Mouse (Mus musculus) heart, embryonic 11.5 days (tissue): ENCODE measurements at regions not wholly inside any gene's neighbourhood (a gene's known extent, or its start where the extent isn't known, plus 50 kb on each side); places are given as distances from the start of the nearest gene placed in this dataset.

ENCODE experiments used
- ATAC-seq: fragments of 200-750 bp; cut with Nextera tagmentation; replicated peaks from 2 replicates; pipeline ENCODE4 v1.8.0; 2017; ENCODE audit warnings: moderate library complexity; ENCODE audit not compliant: insufficient number of reproducible peaks, low FRiP score, low TSS enrichment
- H3K27ac ChIP-seq: fragments of 300-500 bp; sonication (generic); 2 replicates; pipeline ENCODE4 v1.5.1; 2014; ENCODE audit warnings: mild to moderate bottlenecking, low read depth, low read length
- H3K27me3 ChIP-seq: fragments of 300-500 bp; sonication (generic); 2 replicates; pipeline ENCODE4 v1.6.1; 2014; ENCODE audit warnings: mild to moderate bottlenecking, low read length, mixed read lengths; ENCODE audit not compliant: control insufficient read depth, insufficient read depth
- H3K36me3 ChIP-seq: fragments of 300-500 bp; sonication (generic); 2 replicates; pipeline ENCODE4 v1.6.1; 2014; ENCODE audit warnings: mild to moderate bottlenecking, low read length, moderate library complexity, mixed read lengths; ENCODE audit not compliant: control insufficient read depth, insufficient read depth
- H3K4me1 ChIP-seq: fragments of 300-500 bp; sonication (generic); 2 replicates; pipeline ENCODE4 v1.6.1; 2014; ENCODE audit warnings: low read length; ENCODE audit not compliant: control insufficient read depth, insufficient read depth
- H3K4me2 ChIP-seq: fragments of 300-500 bp; sonication (generic); 2 replicates; pipeline ENCODE4 v1.6.1; 2014; ENCODE audit warnings: mild to moderate bottlenecking, moderate library complexity
- H3K4me3 ChIP-seq: fragments of 300-500 bp; sonication (generic); 2 replicates; pipeline ENCODE4 v1.5.1; 2014; ENCODE audit warnings: low read depth, low read length
- H3K9ac ChIP-seq: fragments of 300-500 bp; sonication (generic); 2 replicates; pipeline ENCODE4 v1.6.1; 2014; ENCODE audit warnings: mild to moderate bottlenecking, low read depth, low read length, moderate library complexity
- H3K9me3 ChIP-seq: fragments of 300-500 bp; sonication (generic); replicated peaks from 2 replicates; pipeline ENCODE4 v1.6.1; 2016; ENCODE audit warnings: low read length; ENCODE audit not compliant: control insufficient read depth
- WGBS: fragments of 180-500 bp; shearing (Covaris S2); extraction: QIAGEN DNeasy Blood & Tissue Kit; methylation state at CpG from one replicate; pipeline ENCODE4 v1.1.7; 2014; ENCODE audit not compliant: insufficient replicate concordance; 5-methylcytosine and 5-hydroxymethylcytosine counted together

DNA sequence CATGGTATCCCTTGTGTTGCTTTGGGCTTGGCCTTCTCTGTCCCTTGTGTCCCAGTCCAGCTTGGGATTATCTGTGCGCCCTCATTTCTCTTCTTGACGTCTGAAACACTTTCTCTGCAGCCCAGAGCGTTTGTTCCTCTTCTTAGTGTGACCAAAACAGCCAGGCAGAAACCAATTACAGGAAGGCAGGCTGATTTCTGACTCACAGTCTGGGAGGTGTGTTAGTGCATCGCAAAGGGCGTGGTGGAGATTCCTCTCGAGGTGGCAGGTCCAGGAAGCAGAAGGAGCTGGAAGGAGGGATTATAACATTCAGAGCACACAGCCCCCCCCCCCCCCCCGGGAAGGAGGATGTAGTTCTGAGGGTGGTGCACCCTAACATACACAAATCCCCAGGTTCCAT, 64.6 kb upstream of the Errfi1 start:
- no peak overlapping the region for H3K4me3 ChIP-seq
- 62% methylated on average over 7 of the region's 7 CpGs for WGBS
- no peak overlapping the region for H3K27ac ChIP-seq
- no peaks in the 10 kb centered on the region for H3K36me3 ChIP-seq
- no peaks in the 10 kb centered on the region; the same call in 1 of the 2 replicates for H3K4me1 ChIP-seq
- H3K4me2 ChIP-seq = no peak overlapping the region
- H3K9ac ChIP-seq = no peak overlapping the region
- no peaks in the 10 kb centered on the region for H3K9me3 ChIP-seq
- H3K27me3 ChIP-seq = no peaks in the 10 kb centered on the region
- ATAC-seq = no peak

GRCm38 (mm10) chr4:150787113-150787512, 66.6 kb upstream of the Errfi1 start:
- Histone ChIP-seq H3K4me2 (no peak overlapping the region), H3K4me3 (no peak overlapping the region), H3K9ac (no peak overlapping the region), H3K4me1 (0 out of 2 replicates have a peak, but pooled peaks cover 2% of the 10 kb centered on the region), H3K27ac (no peak overlapping the region), H3K27me3 (no peaks in the 10 kb centered on the region), H3K36me3 (no peaks in the 10 kb centered on the region), H3K9me3 (no peaks in the 10 kb centered on the region)
- ATAC-seq = no peak
- 58% methylated on average over 6 of the region's 6 CpGs for WGBS

DNA sequence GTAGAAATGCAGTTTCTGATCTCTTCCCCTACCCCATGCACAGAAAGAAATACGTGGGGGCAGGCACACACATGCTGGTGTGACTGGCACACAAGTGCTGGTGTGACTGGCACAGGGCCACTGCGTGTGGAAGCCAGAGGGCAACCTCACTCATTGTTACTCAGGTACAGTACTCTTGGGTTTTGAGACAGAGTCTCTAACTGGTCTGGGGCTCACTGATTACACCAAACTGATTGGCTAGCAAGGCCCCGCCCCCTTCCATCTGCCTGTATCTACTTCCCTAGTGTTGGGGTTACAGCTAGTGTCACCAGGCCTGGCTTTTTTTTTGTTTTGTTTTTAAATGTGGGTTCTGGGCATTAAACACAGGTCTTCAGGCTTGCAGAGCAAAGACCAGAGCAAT, 67.1 kb upstream of the Errfi1 start:
- H3K27ac ChIP-seq = no peak overlapping the region
- H3K4me2 ChIP-seq = no peak overlapping the region
- 0 out of 2 replicates have a peak, but pooled peaks cover 6% of the 10 kb centered on the region for H3K4me1 ChIP-seq
- 73% methylated on average over 3 of the region's 3 CpGs for WGBS
- ATAC-seq = no peak
- H3K9me3 ChIP-seq = no peaks in the 10 kb centered on the region
- H3K9ac ChIP-seq = no peak overlapping the region
- H3K4me3 ChIP-seq = no peak overlapping the region
- no peaks in the 10 kb centered on the region for H3K27me3 ChIP-seq
- H3K36me3 ChIP-seq = no peaks in the 10 kb centered on the region

DNA sequence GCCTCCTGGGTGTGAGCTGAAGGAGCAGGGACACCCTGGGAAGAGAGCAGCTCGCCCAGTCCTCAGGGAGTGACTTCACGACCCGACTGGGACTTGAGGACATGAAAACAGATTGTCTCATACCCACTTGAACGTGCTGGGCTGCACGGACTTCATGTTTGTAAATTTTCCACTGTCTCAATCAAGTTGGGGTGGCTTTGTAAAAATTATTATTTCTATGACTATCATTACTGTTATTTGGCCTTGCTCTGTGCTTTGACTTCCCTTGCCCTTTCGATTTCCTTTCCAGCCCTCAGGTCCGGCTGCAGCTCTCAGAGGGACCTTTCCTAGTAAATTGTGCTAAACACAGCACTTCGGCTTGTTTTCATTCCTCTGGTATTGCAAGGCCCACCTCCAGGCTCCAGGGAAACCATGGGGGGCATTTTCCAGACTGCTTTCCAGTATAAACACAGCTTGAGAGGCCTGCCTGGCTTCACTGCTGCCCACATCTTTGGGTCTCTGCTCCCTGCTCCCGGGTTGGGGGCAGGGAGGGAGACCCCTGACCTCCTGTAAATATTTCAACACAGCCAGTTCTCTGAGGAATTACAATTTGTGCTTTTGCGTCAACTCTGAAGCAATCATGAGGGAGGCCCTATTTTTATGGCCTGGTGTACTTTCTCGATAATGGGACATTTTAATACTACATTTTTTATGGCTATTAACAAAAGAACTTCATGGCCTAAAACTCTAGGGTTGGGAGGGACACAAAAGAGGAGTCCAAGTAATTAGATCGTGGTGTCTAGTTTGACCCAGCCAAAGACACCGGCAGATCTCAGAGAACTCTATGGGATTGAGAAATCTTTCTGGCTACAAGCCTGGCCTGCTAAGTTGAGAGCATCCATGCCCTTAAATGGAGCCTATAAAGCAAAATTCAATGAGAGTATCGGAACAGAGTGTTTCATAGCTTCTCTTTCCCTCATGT, 68.9 kb upstream of the Errfi1 start:
- Histone ChIP-seq H3K9me3 (no peaks in the 10 kb centered on the region), H3K4me3 (no peak overlapping the region), H3K36me3 (no peaks in the 10 kb centered on the region), H3K27ac (no peak overlapping the region), H3K9ac (no peak overlapping the region), H3K27me3 (no peaks in the 10 kb centered on the region), H3K4me2 (no peak overlapping the region), H3K4me1 (0 out of 2 replicates have a peak, but pooled peaks cover 10% of the 10 kb centered on the region)
- 55% methylated on average over 14 of the region's 14 CpGs for WGBS
- ATAC-seq = no peak

- Histone ChIP-seq H3K27me3 (no peaks in the 10 kb centered on the region), H3K27ac (no peak overlapping the region), H3K4me2 (no peak overlapping the region), H3K9ac (no peak overlapping the region), H3K36me3 (no peaks in the 10 kb centered on the region), H3K4me3 (no peak overlapping the region), H3K9me3 (no peaks in the 10 kb centered on the region), H3K4me1 (peaks cover 13% of the 10 kb centered on the region; the same call in 1 of the 2 replicates)
- ATAC-seq = no peak
- 60% methylated on average over 3 of the region's 3 CpGs for WGBS
These were observed 72.4 kb upstream of the Errfi1 start for GRCm38 (mm10) chr4:150781304-150781703.

DNA sequence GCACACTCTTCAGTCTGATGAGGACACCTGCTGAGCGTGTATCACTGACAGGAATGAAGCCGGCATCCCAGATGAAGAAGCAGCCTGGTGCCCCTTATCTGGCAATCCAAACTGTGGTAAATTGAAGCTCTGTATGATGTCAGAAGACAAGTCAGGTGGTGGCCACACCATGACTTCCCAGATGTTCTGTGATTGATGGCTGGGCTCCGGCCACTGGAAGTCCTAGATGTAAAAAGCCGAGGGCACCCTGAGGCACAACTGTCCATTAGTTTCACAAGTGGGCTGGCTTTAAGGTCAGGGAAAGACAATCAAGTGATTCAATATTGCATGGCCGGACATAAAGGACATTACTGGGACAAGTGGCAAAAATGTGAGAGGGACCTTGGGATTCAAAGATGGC, 74.4 kb upstream of the Errfi1 start:
- no peak overlapping the region for H3K27ac ChIP-seq
- 50% methylated on average over 5 of the region's 5 CpGs for WGBS
- no peak for ATAC-seq
- H3K9ac ChIP-seq = no peak overlapping the region
- no peaks in the 10 kb centered on the region for H3K27me3 ChIP-seq
- H3K4me1 ChIP-seq = peaks cover 13% of the 10 kb centered on the region; the same call in 1 of the 2 replicates
- peaks cover 2% of the 10 kb centered on the region; the same call in 1 of the 2 replicates for H3K9me3 ChIP-seq
- no peaks in the 10 kb centered on the region; the same call in 1 of the 2 replicates for H3K36me3 ChIP-seq
- H3K4me3 ChIP-seq = no peak overlapping the region
- H3K4me2 ChIP-seq = no peak overlapping the region

DNA sequence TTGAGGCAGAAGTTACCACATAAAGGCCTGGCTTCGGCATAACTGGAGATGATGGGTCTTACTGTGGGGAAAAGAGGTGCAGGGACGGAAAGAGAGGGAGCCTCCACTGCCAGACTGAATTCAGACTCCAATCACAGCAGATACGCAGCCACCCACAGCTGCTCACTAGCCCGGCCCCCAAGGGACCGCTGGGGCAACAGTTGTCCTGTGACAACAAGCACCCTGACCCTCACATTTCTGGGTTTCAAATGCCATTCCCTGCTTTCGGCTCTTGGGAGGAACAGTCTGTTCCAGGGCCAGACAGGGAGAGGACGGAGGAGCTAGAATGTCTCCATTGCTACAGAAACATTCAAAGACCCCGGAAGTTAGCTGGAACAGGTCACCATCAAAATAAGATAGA, 75.0 kb upstream of the Errfi1 start:
- 38% methylated on average over 8 of the region's 8 CpGs for WGBS
- Histone ChIP-seq H3K9ac (no peak overlapping the region), H3K27me3 (no peaks in the 10 kb centered on the region), H3K9me3 (peaks cover 8% of the 10 kb centered on the region), H3K27ac (no peak overlapping the region), H3K4me3 (no peak overlapping the region), H3K4me2 (no peak overlapping the region), H3K36me3 (no peaks in the 10 kb centered on the region; the same call in 1 of the 2 replicates), H3K4me1 (peaks cover 13% of the 10 kb centered on the region; the same call in 1 of the 2 replicates)
- ATAC-seq = no peak

DNA sequence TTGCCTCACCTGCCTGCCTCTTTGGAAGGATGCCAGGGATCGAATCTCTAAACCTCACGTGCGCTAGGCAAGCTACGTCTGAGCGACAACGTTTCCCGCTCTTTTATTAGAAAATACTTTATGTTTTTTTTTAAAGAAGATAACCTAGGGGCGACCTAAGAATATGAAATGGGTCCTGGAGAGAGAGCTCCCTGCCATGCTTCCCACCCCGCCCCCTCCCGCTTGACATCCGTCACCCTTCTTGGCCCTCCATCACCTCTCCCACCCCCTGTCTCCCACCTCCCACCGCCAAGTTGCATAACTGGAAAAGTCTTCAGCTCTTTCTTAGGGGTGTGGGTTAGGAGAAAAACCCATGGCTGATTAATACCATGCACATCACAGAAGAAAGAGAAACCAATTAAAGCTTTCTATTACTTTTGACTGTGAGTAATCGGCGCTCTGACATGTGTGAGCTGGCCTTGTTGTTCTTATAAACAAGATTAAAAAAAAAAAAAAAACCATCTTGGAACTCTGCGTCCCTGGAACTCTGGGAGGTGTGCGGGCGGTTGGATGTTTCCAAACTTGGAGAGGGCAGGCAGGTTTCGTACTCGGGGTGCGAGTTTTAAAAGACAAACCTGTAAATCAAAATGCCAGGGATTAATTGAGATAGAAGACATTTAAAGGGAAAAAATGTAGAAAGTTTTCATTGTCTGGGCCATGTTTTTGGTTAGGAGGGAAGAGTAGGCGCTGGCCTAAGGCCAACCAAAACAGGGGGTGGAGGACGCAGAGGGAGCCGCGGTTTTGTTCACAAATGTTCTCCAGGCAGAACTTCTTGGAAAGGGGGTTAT, 77.8 kb upstream of the Errfi1 start:
- no peaks in the 10 kb centered on the region for H3K27me3 ChIP-seq
- H3K9me3 ChIP-seq = peaks cover 9% of the 10 kb centered on the region
- H3K36me3 ChIP-seq = no peaks in the 10 kb centered on the region; the same call in 1 of the 2 replicates
- H3K27ac ChIP-seq = no peak overlapping the region
- H3K9ac ChIP-seq = no peak overlapping the region
- WGBS = 70% methylated on average over 24 of the region's 24 CpGs
- peaks cover 4% of the 10 kb centered on the region; the same call in 1 of the 2 replicates for H3K4me1 ChIP-seq
- no peak for ATAC-seq
- H3K4me2 ChIP-seq = no peak overlapping the region
- H3K4me3 ChIP-seq = no peak overlapping the region
